Mouse (Mus musculus) embryo, embryonic 9.5 days (tissue): ENCODE measurements at regions not wholly inside any gene's neighbourhood (a gene's known extent, or its start where the extent isn't known, plus 50 kb on each side); places are given as distances from the start of the nearest gene placed in this dataset.

ENCODE experiments used
- DNase-seq: peaks from one replicate; pipeline ENCODE4 v3.0.0-alpha.2; 2017; ENCODE audit errors: extremely low spot score

DNA sequence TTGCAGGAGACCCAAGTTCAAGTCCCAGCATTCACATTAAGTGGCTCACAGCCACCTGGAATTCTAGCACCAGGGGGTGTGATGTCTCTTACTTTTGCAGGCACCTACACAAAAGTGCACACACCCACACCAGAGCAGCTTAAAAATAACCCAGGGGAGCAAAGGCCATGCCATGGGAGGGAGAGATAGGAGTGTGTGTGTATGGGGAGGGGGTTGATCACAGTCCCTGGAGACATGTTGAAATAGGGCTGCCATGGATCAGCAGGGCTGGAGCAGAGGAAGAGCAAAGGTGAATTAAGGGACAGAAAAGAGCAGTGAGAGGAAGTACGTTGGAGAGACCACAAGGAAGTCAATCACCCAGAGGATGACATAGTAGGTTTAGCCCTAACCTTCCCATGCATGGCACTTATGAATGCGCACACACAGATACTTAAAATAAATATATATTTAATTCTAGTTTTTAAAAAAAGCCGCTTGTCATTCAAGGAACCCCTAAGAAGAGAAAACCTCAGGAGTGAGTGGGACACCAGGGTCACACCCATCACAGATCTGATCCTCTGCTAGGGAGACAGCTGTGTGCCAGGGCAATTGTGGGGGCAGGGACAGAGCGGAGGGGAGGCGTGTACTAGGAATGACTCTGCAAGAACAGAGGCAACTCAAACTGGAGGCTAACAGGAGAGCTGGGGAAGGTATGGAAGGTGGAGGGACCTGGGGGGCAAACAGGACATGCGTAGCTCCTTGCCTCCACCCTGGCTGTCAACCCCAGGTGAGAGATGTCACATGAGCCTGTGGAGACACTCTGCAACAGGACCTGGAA is 189.5 kb upstream of the Rybp start:
- DNase-seq, result no peak

DNA sequence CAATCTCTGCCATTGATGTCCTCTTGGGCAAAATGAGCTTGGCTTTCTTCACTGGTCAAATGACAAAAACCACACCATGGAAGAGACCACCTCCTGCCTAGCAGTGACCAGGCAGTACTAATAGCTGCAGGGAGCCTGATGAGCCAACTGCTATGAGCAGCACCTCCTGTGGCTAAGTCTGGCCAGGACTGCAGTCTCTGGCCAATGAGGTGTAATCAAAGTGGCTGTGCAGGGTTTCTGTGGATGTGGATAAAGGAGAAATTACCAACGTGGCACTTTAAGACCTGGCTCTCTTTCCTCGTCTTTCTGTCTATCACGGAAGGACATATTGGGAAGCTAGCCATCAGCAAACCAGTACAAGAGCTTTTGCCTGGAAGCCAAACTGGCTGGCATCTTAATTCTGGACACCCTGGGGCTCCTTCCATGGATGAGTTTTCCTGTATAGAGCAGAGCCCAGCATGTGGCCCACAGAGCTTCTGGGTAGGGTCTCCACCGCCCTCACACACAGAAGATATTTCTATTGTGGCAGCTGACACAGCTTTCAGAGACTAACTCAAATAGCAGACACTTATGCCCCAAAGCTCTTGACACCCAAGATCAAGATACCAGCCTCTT is 188.2 kb upstream of the Rybp start:
- DNase-seq, result no peak

DNA sequence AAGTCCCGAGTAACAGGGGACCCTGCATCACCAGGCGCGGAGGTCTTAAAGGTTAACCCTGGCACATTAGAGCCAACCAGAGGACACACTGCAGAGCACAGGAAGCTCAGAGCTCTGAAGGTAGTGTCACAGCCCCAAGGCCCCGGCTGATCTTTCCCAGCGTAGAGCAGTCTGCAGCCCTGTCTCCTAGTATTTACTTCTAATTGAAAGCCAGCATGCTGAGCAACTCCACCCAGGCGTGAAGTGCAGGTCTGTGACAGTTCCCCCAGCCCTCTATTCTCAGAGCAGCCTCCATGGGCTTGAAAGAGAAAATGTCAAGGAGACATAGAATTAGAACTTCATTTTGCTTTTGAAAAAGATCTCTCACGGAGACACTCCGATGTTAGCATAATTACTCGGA is 187.0 kb upstream of the Rybp start:
- DNase-seq, result no peak

DNA sequence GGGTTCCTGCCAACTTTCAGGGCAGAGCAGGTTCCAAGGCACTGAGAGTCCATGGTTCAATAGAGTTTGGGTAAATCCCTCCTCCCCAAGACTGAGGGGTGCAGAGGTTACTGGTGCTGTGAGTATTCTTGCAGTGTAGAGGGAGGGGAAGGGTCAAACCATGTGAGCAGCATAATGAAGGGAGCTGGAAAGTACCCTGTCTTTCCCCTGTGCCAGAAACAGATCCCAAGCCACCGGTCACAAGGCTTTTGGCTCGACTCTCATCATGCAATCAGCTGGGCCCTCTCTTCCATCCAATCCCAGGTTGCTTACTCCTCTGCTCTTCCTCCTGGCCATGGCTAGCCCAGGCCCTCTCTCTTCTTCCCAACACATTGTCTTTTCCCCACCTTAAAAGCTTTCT is 182.8 kb upstream of the Rybp start:
- DNase-seq, result no peak

DNA sequence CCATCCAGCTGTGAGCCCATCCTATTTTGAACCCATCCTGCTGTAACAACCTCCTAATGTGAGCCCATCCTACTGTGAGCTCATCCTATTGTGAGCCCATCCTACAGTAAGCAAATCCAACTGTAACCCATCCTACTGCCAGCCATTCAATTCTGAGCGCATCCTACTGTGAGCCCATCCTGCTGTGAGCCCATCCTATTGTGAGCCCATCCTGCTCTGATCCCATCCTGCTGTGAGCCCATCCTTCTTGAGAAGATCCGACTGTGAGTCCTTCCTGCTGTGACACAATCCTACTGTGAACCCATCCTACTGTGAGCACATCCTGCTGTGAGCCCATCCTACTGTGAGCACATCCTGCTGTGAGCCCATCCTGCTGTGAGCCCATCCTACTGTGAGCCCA is 175.5 kb upstream of the Rybp start:
- no peak for DNase-seq

DNA sequence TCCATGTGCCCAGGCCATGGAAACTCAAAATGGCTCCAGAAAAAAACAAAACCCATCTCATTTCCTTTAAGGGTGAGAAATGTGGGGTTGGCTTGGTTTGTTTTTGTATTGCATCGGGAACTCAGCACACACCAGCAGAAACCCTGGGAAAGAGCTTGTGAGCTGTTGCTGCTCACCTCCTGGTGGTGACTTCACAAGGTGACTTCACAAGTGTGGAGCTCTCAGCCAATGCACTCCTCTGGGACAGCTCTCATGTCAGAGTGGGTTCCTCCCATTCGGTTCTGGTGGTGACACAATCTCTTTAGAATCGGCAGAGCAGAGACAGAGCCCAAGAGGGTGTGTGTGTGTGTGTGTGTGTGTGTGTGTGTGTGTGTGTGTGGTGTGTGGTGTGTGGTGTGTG is 166.1 kb upstream of the Rybp start:
- no peak for DNase-seq

DNA sequence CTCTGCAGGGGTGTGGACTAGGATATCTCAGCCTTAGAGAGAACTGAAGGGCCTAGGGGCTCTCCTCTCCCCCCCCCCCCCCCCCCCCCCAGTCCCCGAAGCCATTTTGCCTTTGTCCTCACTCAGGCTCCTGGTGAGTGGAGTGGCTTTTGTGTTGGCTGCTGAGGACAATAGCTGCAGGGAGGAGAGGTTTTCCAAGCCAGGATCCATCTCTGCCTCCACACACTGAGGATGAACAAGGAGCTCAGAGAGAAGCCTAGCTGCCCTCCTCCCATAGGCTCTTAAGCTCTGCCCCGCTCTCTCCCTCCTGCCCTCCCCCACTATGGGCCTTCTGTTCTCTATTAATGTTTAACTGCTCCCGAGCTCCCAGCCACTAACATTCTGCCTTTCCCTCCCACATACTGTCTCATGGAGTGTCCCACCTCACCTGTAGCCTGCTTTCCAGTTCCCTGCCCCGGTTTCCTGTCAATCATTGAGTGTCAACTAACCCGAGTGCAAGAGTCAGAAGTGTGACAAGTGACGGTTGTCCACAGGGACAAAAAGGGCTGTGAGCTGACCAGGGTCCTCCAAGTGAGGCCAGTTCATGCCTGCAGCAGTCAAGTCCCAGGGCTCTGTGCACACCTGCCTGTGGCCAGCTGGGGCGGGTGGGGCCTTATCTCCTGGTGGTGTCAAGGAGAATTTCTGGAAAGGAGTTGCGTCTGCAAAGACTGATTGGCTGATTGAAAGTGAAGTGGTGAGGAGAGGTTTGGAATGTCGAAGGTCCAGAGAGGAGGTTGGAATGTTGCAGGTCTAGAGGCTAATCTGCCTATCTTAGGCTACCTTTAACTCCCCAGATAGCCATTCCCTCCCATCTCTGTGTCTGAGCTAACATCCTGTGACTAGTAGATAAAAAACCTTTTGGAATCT is 165.1 kb upstream of the Rybp start:
- DNase-seq, result peak; percentile 19

DNA sequence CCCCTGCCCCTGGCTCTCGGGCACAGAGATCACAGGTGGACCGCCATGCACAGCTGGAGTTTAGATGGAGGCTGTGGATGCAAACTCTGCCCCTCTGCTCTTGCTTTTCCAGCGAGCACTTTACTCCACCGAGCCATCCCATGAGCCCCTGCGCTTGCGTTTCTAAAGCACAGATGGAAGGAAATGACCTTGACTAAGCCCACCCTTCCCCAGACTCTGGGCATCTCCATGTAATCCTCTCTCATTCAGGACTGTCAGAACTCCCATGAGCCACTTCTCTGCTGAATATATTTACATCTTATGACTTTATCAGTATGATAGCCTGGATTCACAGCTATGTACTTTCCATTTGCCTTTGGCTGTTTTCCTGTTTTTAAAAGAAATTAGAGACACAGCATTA is 162.8 kb upstream of the Rybp start:
- no peak for DNase-seq

DNA sequence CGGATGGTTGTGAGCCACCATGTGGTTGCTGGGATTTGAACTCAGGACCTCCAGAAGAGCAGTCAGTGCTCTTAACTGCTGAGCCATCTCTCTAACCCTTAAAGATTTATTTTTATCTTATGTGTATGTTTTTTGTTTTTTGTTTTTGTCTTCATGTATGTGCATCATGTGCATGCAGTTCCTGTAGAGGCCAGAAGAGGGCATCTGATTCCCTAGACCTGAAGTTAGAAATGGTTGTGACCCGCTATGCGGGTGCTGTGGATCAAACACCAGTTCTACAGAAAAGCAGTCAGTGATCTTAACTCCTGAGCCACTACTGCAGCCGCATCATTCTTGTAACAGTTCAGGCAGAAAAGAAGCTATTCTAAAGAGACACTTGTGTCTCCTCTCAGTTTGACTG is 161.8 kb upstream of the Rybp start:
- no peak for DNase-seq

DNA sequence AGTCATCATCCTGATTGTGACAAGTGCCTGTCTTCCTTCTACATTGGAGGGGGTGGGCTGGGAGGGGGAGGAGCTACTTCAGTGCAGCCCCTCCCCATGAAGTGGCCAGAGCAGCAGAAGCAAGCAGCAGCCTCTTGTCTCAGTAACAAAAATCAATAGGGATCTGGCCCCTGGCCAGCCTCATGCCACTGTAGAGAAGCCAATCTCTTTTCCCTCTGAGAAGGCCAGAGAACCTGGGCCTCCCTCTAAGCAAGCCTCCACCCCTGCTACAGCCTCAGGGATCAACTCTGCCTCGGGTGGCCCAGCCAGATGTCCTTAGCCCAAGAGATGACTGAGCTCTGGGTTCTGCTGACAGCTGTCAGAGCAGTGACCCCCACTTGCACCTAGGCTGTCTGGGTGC is 159.9 kb upstream of the Rybp start:
- no peak for DNase-seq

DNA sequence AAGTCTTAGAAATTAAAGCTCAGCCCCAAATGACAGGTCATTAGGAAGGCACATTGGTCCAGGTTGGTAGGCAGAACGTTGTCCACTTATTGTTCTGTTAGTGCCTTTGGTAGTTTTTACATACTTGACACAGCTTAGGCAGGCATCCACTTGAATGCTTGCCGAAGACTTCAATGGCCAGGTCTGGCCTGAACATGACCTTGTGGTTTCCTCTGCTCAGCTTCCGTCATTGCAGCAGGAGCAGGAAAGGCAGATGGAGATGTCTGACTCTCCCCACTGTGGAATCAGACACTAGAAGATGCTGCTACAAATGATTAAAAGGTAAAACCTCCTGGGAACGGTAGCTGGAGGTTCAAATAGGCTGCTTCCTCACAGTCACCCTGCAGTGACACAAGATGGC is 159.5 kb upstream of the Rybp start:
- DNase-seq, result no peak

DNA sequence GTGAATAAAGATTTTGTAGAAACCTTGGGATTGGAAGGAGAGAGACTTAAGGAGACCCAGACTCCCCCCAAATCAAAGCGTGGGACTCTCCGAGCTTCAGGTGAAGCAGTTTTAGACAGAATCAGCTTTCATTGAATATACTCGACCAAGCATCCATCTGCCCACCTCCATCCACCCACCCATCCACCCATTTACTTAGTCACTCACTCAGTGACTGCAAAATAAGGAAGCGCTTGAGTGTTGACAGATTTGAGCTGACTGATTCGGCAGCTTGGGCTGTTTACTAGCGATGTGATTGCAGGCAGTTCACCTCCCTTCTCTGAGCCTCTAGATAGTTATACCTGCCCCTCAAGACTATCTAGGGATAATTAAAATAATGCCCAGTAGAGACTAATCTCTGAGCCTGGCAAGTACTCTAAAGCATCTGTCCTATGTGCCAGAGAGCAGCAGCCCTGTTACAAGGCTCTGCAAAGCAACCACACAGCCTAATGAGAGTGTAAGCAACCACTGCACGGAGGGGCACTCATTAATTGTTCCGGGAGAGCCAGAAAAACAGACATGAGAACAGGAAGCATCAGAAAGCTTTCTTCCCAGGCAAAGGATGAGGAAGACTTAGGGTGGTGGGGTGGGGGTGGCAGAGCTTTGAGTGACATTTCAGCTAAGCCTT is 151.9 kb upstream of the Rybp start:
- no peak for DNase-seq

DNA sequence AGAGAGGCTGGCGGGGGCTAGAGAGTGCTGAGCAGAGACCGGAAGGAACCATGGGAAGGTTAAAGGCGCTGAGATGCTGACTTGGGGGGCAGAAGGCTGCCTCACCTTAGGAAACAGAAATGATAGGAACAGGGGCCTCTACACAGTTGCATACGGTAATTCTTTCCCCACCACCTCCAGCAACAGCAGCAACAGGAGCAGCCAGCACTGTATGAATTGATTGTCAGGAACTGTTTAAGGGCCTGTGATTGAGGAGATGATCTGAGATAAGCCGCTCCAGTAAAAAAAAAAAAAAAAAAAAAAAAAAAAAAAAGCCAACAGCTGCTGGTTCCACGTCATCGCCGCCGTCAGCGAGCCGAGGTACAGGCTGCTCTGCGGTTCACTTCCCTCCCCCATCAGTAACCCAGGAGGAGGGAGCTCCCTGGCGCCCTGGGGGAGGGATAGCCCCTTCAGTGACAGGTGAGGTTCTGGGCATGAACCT is 151.3 kb upstream of the Rybp start:
- DNase-seq, result peak; percentile 34

DNA sequence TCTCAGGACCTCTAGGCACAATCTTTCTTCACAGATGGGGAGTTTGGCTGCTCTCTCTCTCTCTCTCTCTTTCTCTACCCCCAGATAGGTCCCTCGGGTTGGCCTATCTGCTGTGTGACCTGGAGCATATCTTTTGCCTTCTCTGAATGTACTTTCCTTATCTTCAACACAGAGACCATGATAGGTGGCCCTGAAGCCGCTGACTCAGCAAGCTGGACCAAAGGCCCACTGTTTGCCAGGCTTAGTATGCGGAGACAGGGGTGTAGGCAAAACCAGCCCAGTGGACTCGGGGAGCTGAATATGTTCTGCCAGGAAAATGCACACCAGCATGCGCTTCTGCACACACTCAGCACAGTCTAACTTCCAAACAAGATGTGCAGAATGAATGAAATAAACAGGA is 150.7 kb upstream of the Rybp start:
- DNase-seq, result no peak

DNA sequence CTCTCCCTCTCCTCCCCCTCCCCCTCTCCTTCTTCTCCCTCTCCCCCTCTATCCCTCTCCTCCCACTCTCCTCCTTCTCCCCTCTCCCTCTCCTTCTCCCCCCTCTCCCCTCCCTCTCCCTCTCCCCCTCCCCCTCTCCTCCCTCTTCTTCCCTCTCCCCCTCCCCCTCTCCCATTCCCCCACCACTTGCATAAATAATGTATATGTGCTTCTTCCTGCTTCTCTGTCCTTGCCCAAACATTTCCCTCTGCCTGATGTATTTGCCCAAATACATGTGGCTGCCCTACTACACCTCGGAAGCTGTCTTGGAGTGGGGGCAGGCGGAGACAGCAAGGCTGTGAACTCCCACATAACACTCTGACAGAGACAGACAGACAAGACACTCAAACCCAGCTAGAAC is 149.2 kb upstream of the Rybp start:
- no peak for DNase-seq

DNA sequence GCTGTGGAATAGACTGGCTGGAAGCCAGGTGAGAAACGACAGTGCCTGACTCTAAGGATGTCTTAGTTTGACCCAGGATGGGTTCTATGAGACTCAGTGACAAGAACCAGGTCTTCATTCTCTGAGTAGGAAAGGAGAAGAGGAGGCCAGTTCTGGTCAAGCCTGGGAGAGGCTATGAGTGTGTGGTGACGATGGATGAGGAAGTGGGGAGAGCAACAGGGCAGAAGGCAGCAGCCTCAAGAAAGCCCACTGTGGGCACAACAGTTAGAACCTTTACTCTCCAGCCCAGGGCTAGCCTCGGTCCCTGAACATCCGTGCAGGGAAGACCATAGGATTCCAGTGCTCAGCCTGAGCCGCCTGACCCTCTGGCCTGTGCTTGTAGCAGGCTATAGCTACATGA is 147.9 kb upstream of the Rybp start:
- no peak for DNase-seq

DNA sequence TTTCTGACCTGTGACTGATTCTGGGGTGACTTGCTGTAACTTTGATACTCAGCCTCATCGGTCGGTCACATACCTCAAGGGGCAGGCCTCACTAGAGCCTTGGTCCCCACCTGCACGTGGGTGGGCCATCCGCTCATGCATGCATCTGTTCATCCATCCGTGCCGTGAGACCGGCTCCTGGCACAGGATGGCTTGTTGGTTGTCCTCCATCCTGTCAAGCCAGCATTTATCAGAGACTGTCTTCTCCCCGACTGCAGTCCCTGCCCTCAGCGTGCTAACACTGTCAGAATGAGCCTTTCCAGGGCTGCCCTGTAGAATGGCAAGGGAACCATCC is 146.2 kb upstream of the Rybp start:
- DNase-seq, result no peak

DNA sequence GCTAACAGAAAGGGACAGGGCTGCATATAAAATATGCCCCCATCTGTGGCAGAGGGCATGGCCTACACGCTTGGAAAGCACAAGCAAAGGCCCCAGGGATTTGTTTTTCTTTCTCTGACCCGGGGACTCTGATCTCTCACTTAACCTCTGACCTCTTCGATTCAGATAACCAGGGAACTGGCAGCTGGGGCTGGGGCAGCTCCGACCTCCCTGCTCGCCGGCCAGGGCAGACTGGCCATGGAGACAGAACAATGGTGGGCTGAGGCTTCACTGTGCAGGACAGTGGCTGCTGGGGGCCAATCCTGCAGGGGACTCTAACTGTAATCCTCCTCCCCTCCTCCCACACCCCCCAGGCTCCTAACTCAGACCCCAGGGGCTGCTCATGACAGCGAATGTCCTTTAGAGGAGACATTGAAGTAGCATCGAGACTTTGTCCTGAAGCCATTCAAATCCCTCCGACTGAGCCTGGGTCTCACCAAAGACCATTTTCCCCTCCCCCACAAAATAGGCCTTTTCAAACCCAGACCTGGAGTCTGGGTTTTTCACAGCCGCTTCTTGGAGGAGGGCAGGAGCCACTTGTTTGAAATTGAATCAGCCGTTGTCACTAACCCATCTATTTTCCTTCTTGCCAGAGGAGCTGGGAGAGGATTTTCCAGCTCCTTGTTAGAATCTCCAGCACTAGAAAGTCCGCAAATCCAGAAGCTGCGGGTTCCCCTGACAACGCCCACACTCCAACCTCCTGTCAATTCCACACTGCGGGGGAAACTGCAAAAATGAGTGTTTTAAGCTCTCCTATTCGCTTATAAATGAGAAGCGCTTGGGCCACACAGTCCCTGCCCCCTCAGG is 145.6 kb upstream of the Rybp start:
- DNase-seq, result peak; percentile 90

DNA sequence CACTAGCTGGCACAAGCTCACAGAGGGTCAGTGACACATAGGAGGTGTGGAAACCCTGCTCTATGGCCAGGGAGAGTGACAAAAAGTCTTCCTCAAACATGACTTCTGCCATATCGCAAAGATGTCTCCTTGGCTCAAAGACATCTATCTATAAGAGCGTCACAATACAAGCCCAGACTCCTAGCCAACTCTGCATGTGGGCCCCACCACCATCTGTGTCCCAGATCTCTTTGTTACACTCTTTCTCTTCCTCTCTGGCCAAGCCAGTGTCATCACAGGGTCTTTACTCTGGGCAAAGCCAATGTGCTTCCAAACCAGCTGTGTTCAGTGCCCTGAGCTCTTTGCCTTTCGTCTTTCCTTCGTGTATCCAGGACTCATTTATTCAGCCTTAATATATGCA is 143.0 kb upstream of the Rybp start:
- no peak for DNase-seq

DNA sequence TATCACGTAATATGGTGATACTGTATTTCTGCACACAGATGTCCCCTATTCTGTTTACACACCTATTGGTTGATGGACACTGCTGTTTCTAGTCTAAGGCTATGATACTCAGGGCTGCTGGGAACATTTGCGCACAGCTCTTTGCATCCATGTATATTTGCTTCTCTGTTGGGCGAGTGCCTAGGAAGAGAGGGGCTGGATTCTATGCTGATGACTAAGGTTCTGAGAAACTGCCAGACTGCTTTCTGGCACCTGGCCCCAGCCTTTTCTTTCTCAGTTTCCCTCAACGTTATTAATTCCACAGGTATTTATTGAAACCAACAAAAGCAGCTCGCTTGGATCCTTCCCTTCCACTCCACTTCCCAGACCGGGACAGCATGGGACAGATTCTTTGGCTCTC is 142.2 kb upstream of the Rybp start:
- DNase-seq, result no peak

DNA sequence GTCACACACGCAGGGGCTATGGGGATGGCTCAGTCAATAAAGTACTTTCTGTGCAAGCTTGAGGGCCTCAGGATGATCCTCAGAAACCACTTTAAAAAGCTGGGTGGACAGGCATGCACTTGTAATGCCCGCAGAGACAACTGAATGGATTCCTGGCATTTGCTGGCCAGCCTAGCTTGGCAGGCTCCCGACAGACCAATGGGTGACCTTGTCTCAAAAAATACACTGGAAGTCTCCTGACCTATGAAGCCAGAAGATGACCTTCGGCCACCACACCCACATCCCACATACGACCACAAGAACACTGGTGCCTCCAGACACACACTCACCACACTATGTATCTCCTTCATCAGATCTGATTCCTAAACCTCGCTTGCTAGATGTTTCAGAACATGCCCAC is 141.5 kb upstream of the Rybp start:
- DNase-seq, result no peak
